Mouse (Mus musculus): Measurements from ENCODE around the gene Cabp4. TPM values are rescaled to one million over a fixed set of nuclear protein-coding genes. Genes with fewer than 3 reads are reported as not detected.
"Not testable (repeated sequence)": the region's sequence is repeated elsewhere in the genome, so short reads cannot be mapped to it uniquely, and the experiment has no call there.

The Cabp4 gene
- total and polyA plus RNA-seq, 3 experiments = 0.21 TPM; not detected in 2

- 78% methylated on average over 18 of the region's 18 CpGs for WGBS
- Histone ChIP-seq H3K36me3 (ENCODE audit: control insufficient read depth, insufficient read depth, low read length) (no peaks in the 10 kb centered on the region), H3K79me2 (replicated peaks; ENCODE audit: control insufficient read depth, insufficient read depth, low read length) (no peaks in the 10 kb centered on the region), H3K4me3 (no peak overlapping the region), H3K4me1 (ENCODE audit: control insufficient read depth, insufficient read depth, low read length) (peaks cover 1% of the 10 kb centered on the region; the same call in 1 of the 2 replicates), H3K27me3 (ENCODE audit: control insufficient read depth, insufficient read depth, low read length) (no peaks in the 10 kb centered on the region), H3K27ac (no peak overlapping the region), H3K9ac (ENCODE audit: low read depth, low read length) (no peak overlapping the region)
- DNase-seq = no peak
- TF ChIP-seq CTCF (IDR thresholded peaks at IDR 0.05) = no peak
- no peak for TF ChIP-seq POLR2A (IDR thresholded peaks at IDR 0.05; ENCODE audit: insufficient read depth, low read depth, low read length)
- no peak for TF ChIP-seq EP300 (IDR thresholded peaks at IDR 0.05; ENCODE audit: insufficient read depth, low read depth, low read length)
- intact Hi-C loops (cut with DNase I) = no loop called here
Observed at GRCm38 (mm10) chr19:4142416-4143173, 1.2 kb downstream of the Cabp4 start.

- intact Hi-C loops (cut with DNase I) = no loop called here
- H3K36me3 ChIP-seq (ENCODE audit: control insufficient read depth, insufficient read depth, low read length) = no peaks in the 10 kb centered on the region
- no peak overlapping the region for H3K9ac ChIP-seq (ENCODE audit: low read depth, low read length)
- DNase-seq = no peak
- TF ChIP-seq EP300 (IDR thresholded peaks at IDR 0.05; ENCODE audit: insufficient read depth, low read depth, low read length) = no peak
- no peak for TF ChIP-seq CTCF (IDR thresholded peaks at IDR 0.05)
- no peak for TF ChIP-seq POLR2A (IDR thresholded peaks at IDR 0.05; ENCODE audit: insufficient read depth, low read depth, low read length)
- H3K27ac ChIP-seq = no peak overlapping the region
- H3K4me1 ChIP-seq (ENCODE audit: control insufficient read depth, insufficient read depth, low read length) = 0 out of 2 replicates have a peak, but pooled peaks cover 1% of the 10 kb centered on the region
- no peak overlapping the region for H3K4me3 ChIP-seq
- H3K79me2 ChIP-seq (replicated peaks; ENCODE audit: control insufficient read depth, insufficient read depth, low read length) = no peaks in the 10 kb centered on the region
- WGBS = 82% methylated on average over 6 of the region's 6 CpGs
- no peaks in the 10 kb centered on the region for H3K27me3 ChIP-seq (ENCODE audit: control insufficient read depth, insufficient read depth, low read length)
Observed at GRCm38 (mm10) chr19:4140147-4140546, 3.7 kb downstream of the Cabp4 start.

GRCm38 (mm10) chr19:4139446-4139845 lies 4.4 kb downstream of the Cabp4 start, which contains the start of gene Gpr152:
Gene Gpr152, plus strand, starts transcription at chr19:4139787.
- TF ChIP-seq POLR2A (IDR thresholded peaks at IDR 0.05; ENCODE audit: insufficient read depth, low read depth, low read length) (no peak), EP300 (IDR thresholded peaks at IDR 0.05; ENCODE audit: insufficient read depth, low read depth, low read length) (no peak), CTCF (IDR thresholded peaks at IDR 0.05) (no peak)
- Histone ChIP-seq H3K4me1 (ENCODE audit: control insufficient read depth, insufficient read depth, low read length) (no peaks in the 10 kb centered on the region), H3K79me2 (replicated peaks; ENCODE audit: control insufficient read depth, insufficient read depth, low read length) (no peaks in the 10 kb centered on the region), H3K36me3 (ENCODE audit: control insufficient read depth, insufficient read depth, low read length) (no peaks in the 10 kb centered on the region), H3K27ac (no peak within 1 kb of the TSS), H3K9ac (ENCODE audit: low read depth, low read length) (no peak within 1 kb of the TSS), H3K4me3 (no peak within 1 kb of the TSS), H3K27me3 (ENCODE audit: control insufficient read depth, insufficient read depth, low read length) (no peaks in the 10 kb centered on the region)
- DNase-seq = no peak
- intact Hi-C loops (cut with DNase I) = no loop called here
- 84% methylated on average over 2 of the region's 2 CpGs for whole genome bisulfite sequencing

- 84% methylated on average over 5 of the region's 5 CpGs for WGBS
- no peak for TF ChIP-seq EP300 (IDR thresholded peaks at IDR 0.05; ENCODE audit: insufficient read depth, low read depth, low read length)
- TF ChIP-seq POLR2A (IDR thresholded peaks at IDR 0.05; ENCODE audit: insufficient read depth, low read depth, low read length) = no peak
- TF ChIP-seq CTCF (IDR thresholded peaks at IDR 0.05) = no peak
- intact Hi-C loops (cut with DNase I) = no loop called here
Observed at GRCm38 (mm10) chr19:4137913-4138312, 5.9 kb downstream of the Cabp4 start.

GRCm38 (mm10) chr19:4136463-4136862 lies 7.4 kb downstream of the Cabp4 start:
- intact Hi-C loops (cut with DNase I) = no loop called here
- DNase-seq = no peak
- Histone ChIP-seq H3K79me2 (replicated peaks; ENCODE audit: control insufficient read depth, insufficient read depth, low read length) (no peaks in the 10 kb centered on the region), H3K9ac (ENCODE audit: low read depth, low read length) (no peak overlapping the region), H3K27ac (no peak overlapping the region), H3K27me3 (ENCODE audit: control insufficient read depth, insufficient read depth, low read length) (no peaks in the 10 kb centered on the region), H3K4me1 (ENCODE audit: control insufficient read depth, insufficient read depth, low read length) (no peaks in the 10 kb centered on the region), H3K4me3 (no peak overlapping the region), H3K36me3 (ENCODE audit: control insufficient read depth, insufficient read depth, low read length) (no peaks in the 10 kb centered on the region)
- no peak for TF ChIP-seq POLR2A (IDR thresholded peaks at IDR 0.05; ENCODE audit: insufficient read depth, low read depth, low read length)
- TF ChIP-seq CTCF (IDR thresholded peaks at IDR 0.05) = no peak
- TF ChIP-seq EP300 (IDR thresholded peaks at IDR 0.05; ENCODE audit: insufficient read depth, low read depth, low read length) = no peak
- WGBS = 82% methylated on average over 5 of the region's 5 CpGs

More at GRCm38 (mm10) chr19:4137913-4138312, 5.9 kb downstream of the Cabp4 start:
- H3K4me1 ChIP-seq (ENCODE audit: control insufficient read depth, insufficient read depth, low read length) = no peaks in the 10 kb centered on the region
- H3K36me3 ChIP-seq (ENCODE audit: control insufficient read depth, insufficient read depth, low read length) = no peaks in the 10 kb centered on the region
- no peak for DNase-seq
- no peak overlapping the region for H3K4me3 ChIP-seq
- no peak overlapping the region for H3K27ac ChIP-seq
- no peaks in the 10 kb centered on the region for H3K79me2 ChIP-seq (replicated peaks; ENCODE audit: control insufficient read depth, insufficient read depth, low read length)
- no peaks in the 10 kb centered on the region for H3K27me3 ChIP-seq (ENCODE audit: control insufficient read depth, insufficient read depth, low read length)
- no peak overlapping the region for H3K9ac ChIP-seq (ENCODE audit: low read depth, low read length)

GRCm38 (mm10) chr19:4135963-4136345 lies 7.9 kb downstream of the Cabp4 start:
- H3K79me2 ChIP-seq (replicated peaks; ENCODE audit: control insufficient read depth, insufficient read depth, low read length); H3K4me3 ChIP-seq; H3K4me1 ChIP-seq (ENCODE audit: control insufficient read depth, insufficient read depth, low read length); H3K27ac ChIP-seq; H3K36me3 ChIP-seq (ENCODE audit: control insufficient read depth, insufficient read depth, low read length); intact Hi-C loops (cut with DNase I); DNase-seq; H3K9ac ChIP-seq (ENCODE audit: low read depth, low read length); H3K27me3 ChIP-seq (ENCODE audit: control insufficient read depth, insufficient read depth, low read length): not testable (repeated sequence)
- WGBS = 17% methylated on average over 8 of the region's 8 CpGs
- peak; percentile 60 for TF ChIP-seq CTCF (IDR thresholded peaks at IDR 0.05)

- H3K27ac ChIP-seq; H3K27me3 ChIP-seq (ENCODE audit: control insufficient read depth, insufficient read depth, low read length); H3K79me2 ChIP-seq (replicated peaks; ENCODE audit: control insufficient read depth, insufficient read depth, low read length); H3K4me1 ChIP-seq (ENCODE audit: control insufficient read depth, insufficient read depth, low read length); H3K36me3 ChIP-seq (ENCODE audit: control insufficient read depth, insufficient read depth, low read length); H3K9ac ChIP-seq (ENCODE audit: low read depth, low read length); DNase-seq; H3K4me3 ChIP-seq; intact Hi-C loops (cut with DNase I): not testable (repeated sequence)
- WGBS = 86% methylated on average over 6 of the region's 6 CpGs
Observed at GRCm38 (mm10) chr19:4135229-4135962, 8.4 kb downstream of the Cabp4 start.
